Mouse (Mus musculus): ENCODE measurements around the gene Unc5a.

DNA sequence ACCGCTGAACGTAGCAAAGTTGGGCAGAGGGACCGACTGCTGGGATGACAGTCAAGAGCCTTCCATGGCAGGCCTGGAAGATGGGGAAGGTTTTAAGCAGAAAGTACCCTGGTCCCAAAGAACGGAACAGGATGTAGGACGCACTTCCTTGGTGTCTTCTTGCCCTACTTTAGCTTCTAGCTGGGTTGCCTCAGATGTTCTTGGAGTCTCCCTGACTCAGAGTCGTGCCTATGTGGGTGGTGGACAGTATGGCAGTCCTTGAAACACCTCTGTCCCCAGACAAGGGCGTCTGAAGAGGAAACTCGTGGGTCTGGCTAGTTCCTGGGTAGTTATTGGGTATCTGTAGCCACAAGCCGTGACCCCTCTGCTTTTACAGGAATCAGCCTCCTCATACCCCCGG is 52.9 kb downstream of the Unc5a start:
- TF ChIP-seq CHD2 (IDR thresholded peaks at IDR 0.05; ENCODE audit: low read length) (no peak), SIN3A (IDR thresholded peaks at IDR 0.05; ENCODE audit: low read length) (no peak), CTCF (conservative IDR thresholded peaks at IDR 0.05 in 1 of 2, IDR thresholded peaks at IDR 0.05 in 1 of 2; ENCODE audit: low read depth in 2 of 2, low read length in 2 of 2) (no peak), USF1 (IDR thresholded peaks at IDR 0.05; ENCODE audit: low read depth, low read length) (no peak), MYC (IDR thresholded peaks at IDR 0.05; ENCODE audit: low read depth, low read length) (no peak), NRF1 (IDR thresholded peaks at IDR 0.05; ENCODE audit: low read depth, low read length) (no peak), BHLHE40 (IDR thresholded peaks at IDR 0.05; ENCODE audit: low read depth, low read length) (no peak), MEF2A (IDR thresholded peaks at IDR 0.05; ENCODE audit: borderline replicate concordance, low read depth, low read length) (no peak), MAZ (IDR thresholded peaks at IDR 0.05; ENCODE audit: low read depth, low read length) (no peak), POLR2AphosphoS2 (IDR thresholded peaks at IDR 0.05; ENCODE audit: low read depth, low read length) (no peak), POLR2A (IDR thresholded peaks at IDR 0.05; ENCODE audit: low read depth, low read length) (no peak), MXI1 (IDR thresholded peaks at IDR 0.05; ENCODE audit: low read depth, low read length) (no peak)

All from CH12.LX (cell line).